ENCODE assay signal across 18 mouse cellular contexts in the genomic region with DNA sequence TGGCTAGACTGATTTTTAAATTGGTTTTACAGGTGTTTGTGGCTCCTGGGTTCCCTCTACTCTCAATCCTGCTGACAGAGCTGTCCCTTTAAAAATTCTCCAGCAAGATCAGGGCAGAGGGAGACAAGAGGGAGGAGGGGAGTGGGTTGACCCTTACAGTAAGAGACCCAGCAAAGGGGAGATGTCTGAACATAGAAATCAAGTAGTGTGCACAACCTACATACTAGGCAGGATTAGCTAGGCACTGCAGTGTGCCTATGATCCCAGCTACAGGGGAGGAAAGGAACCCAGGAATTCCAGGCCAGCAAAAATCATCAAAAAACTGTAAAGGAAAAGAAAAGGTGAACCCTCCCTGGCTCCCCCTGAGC.
DNase-seq lines count a peak whose midpoint lies in the region; ATAC-seq and TF ChIP-seq lines count a peak whose summit lies in the region.
"Had no signal": no experiment of that assay in that cellular context is flagged by ENCODE, and none has a peak within 500 bp of the region (broad histone marks: within the 10 kb centered on the region; RNA-seq: fewer than 3 reads in every experiment).

No protein-coding gene starts in this region.

- H3K4me1 ChIP-seq in forebrain, embryonic 11.5 days (replicated peaks; ENCODE audit: control insufficient read depth, insufficient read depth, low read length): peaks cover 30% of the 10 kb centered on the region
- H3K4me1 ChIP-seq in forebrain, embryonic 13.5 days: peaks cover 64% of the 10 kb centered on the region
- H3K4me1 ChIP-seq in hindbrain, embryonic 13.5 days (replicated peaks): peaks cover 55% of the 10 kb centered on the region
- peaks cover 50% of the 10 kb centered on the region for H3K4me1 ChIP-seq in midbrain, embryonic 14.5 days (ENCODE audit: control insufficient read depth, insufficient read depth, low read length)
- H3K4me1 ChIP-seq in intestine, postnatal 0 days (replicated peaks; ENCODE audit: control insufficient read depth, insufficient read depth, low read length): no peaks in the 10 kb centered on the region
- H3K4me1 ChIP-seq: embryonic facial prominence, embryonic 15.5 days had no signal

- H3K36me3 ChIP-seq in forebrain, embryonic 11.5 days (ENCODE audit: control insufficient read depth, insufficient read depth, low read length): no peaks in the 10 kb centered on the region
- no peaks in the 10 kb centered on the region for H3K36me3 ChIP-seq in forebrain, embryonic 13.5 days (ENCODE audit: poor library complexity, severe bottlenecking)
- no peaks in the 10 kb centered on the region for H3K36me3 ChIP-seq in hindbrain, embryonic 13.5 days
- H3K36me3 ChIP-seq in midbrain, embryonic 14.5 days (ENCODE audit: control insufficient read depth, insufficient read depth, low read length): no peaks in the 10 kb centered on the region
- H3K36me3 ChIP-seq in intestine, postnatal 0 days (ENCODE audit: control insufficient read depth, insufficient read depth): no peaks in the 10 kb centered on the region
- H3K36me3 ChIP-seq: embryonic facial prominence, embryonic 15.5 days; G1E had no signal

- no peak overlapping the region for H3K9ac ChIP-seq in forebrain, embryonic 11.5 days (ENCODE audit: low read length)
- no peak overlapping the region for H3K9ac ChIP-seq in forebrain, embryonic 13.5 days
- H3K9ac ChIP-seq in hindbrain, embryonic 13.5 days: no peak overlapping the region
- H3K9ac ChIP-seq in midbrain, embryonic 14.5 days (replicated peaks; ENCODE audit: low read length): no peak overlapping the region
- H3K9ac ChIP-seq in intestine, postnatal 0 days (ENCODE audit: low read depth, low read length): no peak overlapping the region
- H3K9ac ChIP-seq: embryonic facial prominence, embryonic 15.5 days; liver, embryonic 14.5 days had no signal

- H3K9me3 ChIP-seq in forebrain, embryonic 11.5 days (ENCODE audit: control insufficient read depth, low read length): no peaks in the 10 kb centered on the region
- H3K9me3 ChIP-seq in forebrain, embryonic 13.5 days (replicated peaks): 0 out of 2 replicates have a peak, but pooled peaks cover 5% of the 10 kb centered on the region
- 0 out of 2 replicates have a peak, but pooled peaks cover 5% of the 10 kb centered on the region for H3K9me3 ChIP-seq in hindbrain, embryonic 13.5 days
- no peaks in the 10 kb centered on the region for H3K9me3 ChIP-seq in midbrain, embryonic 14.5 days (ENCODE audit: control insufficient read depth, low read length)
- no peaks in the 10 kb centered on the region for H3K9me3 ChIP-seq in intestine, postnatal 0 days (ENCODE audit: control insufficient read depth)
- H3K9me3 ChIP-seq: embryonic facial prominence, embryonic 15.5 days had no signal

- H3K27me3 ChIP-seq in forebrain, embryonic 11.5 days (ENCODE audit: control insufficient read depth, insufficient read depth, low read length): peaks cover 2% of the 10 kb centered on the region; the same call in 1 of the 2 replicates
- H3K27me3 ChIP-seq in forebrain, embryonic 13.5 days: peaks cover 20% of the 10 kb centered on the region
- 0 out of 2 replicates have a peak, but pooled peaks cover 4% of the 10 kb centered on the region for H3K27me3 ChIP-seq in hindbrain, embryonic 13.5 days
- H3K27me3 ChIP-seq in midbrain, embryonic 14.5 days (ENCODE audit: control insufficient read depth, insufficient read depth, low read length): no peaks in the 10 kb centered on the region; the same call in 1 of the 2 replicates
- 0 out of 2 replicates have a peak, but pooled peaks cover 2% of the 10 kb centered on the region for H3K27me3 ChIP-seq in intestine, postnatal 0 days (replicated peaks; ENCODE audit: control insufficient read depth, insufficient read depth, low read length)

- peak overlapping the region; percentile 68 for H3K27ac ChIP-seq in forebrain, embryonic 11.5 days (ENCODE audit: low read depth, low read length)
- H3K27ac ChIP-seq in forebrain, embryonic 13.5 days: peak overlapping the region; percentile 97
- H3K27ac ChIP-seq in hindbrain, embryonic 13.5 days: peak overlapping the region; percentile 88
- peak overlapping the region; percentile 75 for H3K27ac ChIP-seq in midbrain, embryonic 14.5 days (replicated peaks; ENCODE audit: low read depth, low read length)
- no peak overlapping the region for H3K27ac ChIP-seq in intestine, postnatal 0 days (ENCODE audit: low read depth, low read length)
- H3K27ac ChIP-seq: embryonic facial prominence, embryonic 15.5 days; kidney, postnatal 0 days; liver, embryonic 14.5 days had no signal

- DNase-seq in forebrain, embryonic 11.5 days (ENCODE audit: low spot score): no peak
- DNase-seq in midbrain, embryonic 14.5 days: no peak
- DNase-seq in cerebellum, postnatal 10 days: no peak
- DNase-seq in heart, adult 18-20 months: no peak
- no peak for DNase-seq in heart, adult 11 months
- DNase-seq: cerebellum, adult 9-11 months; gastrocnemius, postnatal 10 days; layer of hippocampus, adult 9-11 months; thymus, adult 18-20 months had no signal

- no peak for TF ChIP-seq CTCF in intestine, postnatal 0 days (IDR thresholded peaks at IDR 0.05; ENCODE audit: low read depth)

- no peak overlapping the region for H3K4me3 ChIP-seq in forebrain, embryonic 11.5 days (ENCODE audit: low read depth, low read length)
- no peak overlapping the region for H3K4me3 ChIP-seq in forebrain, embryonic 13.5 days
- no peak overlapping the region for H3K4me3 ChIP-seq in hindbrain, embryonic 13.5 days
- no peak overlapping the region for H3K4me3 ChIP-seq in midbrain, embryonic 14.5 days (replicated peaks; ENCODE audit: low read depth, low read length)
- H3K4me3 ChIP-seq in intestine, postnatal 0 days (ENCODE audit: low read depth, low read length): no peak overlapping the region
- H3K4me3 ChIP-seq: embryonic facial prominence, embryonic 15.5 days; myocyte had no signal

- peak; percentile 37 for ATAC-seq in forebrain, embryonic 11.5 days (replicated peaks; ENCODE audit: low FRiP score)
- ATAC-seq in forebrain, embryonic 13.5 days: peak; percentile 29
- peak; percentile 12 for ATAC-seq in hindbrain, embryonic 13.5 days (ENCODE audit: low FRiP score)
- ATAC-seq in midbrain, embryonic 14.5 days (ENCODE audit: low FRiP score, low TSS enrichment): no peak; the same call in 1 of the 2 replicates
- ATAC-seq in intestine, postnatal 0 days: no peak
- ATAC-seq: CD4-positive, CD25-positive, alpha-beta regulatory T cell, adult 4 months had no signal

- H3K4me2 ChIP-seq in forebrain, embryonic 11.5 days (ENCODE audit: low read depth, low read length, severe bottlenecking): no peak overlapping the region
- peak overlapping the region; percentile 45 for H3K4me2 ChIP-seq in forebrain, embryonic 13.5 days
- H3K4me2 ChIP-seq in hindbrain, embryonic 13.5 days: no peak overlapping the region
- 0 out of 2 replicates have a peak overlapping the region, but pooled peaks have one; percentile 1 for H3K4me2 ChIP-seq in midbrain, embryonic 14.5 days (ENCODE audit: low read length)
- H3K4me2 ChIP-seq in intestine, postnatal 0 days (replicated peaks; ENCODE audit: low read depth): no peak overlapping the region
- H3K4me2 ChIP-seq: embryonic facial prominence, embryonic 15.5 days had no signal

Comparison
In these comparisons a context has a peak if more than half of its experiments do, and no peak if none do; other contexts are left out.
1. H3K4me2 ChIP-seq: peak in forebrain, embryonic 13.5 days (single experiment) and midbrain, embryonic 14.5 days (single experiment); none in forebrain, embryonic 11.5 days (single experiment), hindbrain, embryonic 13.5 days (single experiment) and intestine, postnatal 0 days (single experiment).
2. ATAC-seq: peak in forebrain, embryonic 11.5 days (single experiment), forebrain, embryonic 13.5 days (single experiment) and hindbrain, embryonic 13.5 days (single experiment); none in midbrain, embryonic 14.5 days (single experiment) and intestine, postnatal 0 days (single experiment).